Mouse (Mus musculus) yolk sac, embryonic 10.5 days (tissue): Measurements from ENCODE around the gene Mybphl.

Source experiments
- DNase-seq: peaks from one replicate; pipeline ENCODE4 v3.0.0-alpha.2; 2017; ENCODE audit warnings: low spot score

The Mybphl gene

GRCm38 (mm10) chr3:108372274-108372673, 7.6 kb downstream of the Mybphl start:
- DNase-seq, result no peak

- DNase-seq, result no peak
These were observed 8.0 kb downstream of the Mybphl start for GRCm38 (mm10) chr3:108372691-108373090.

- no peak for DNase-seq
These were observed 14.4 kb downstream of the Mybphl start for GRCm38 (mm10) chr3:108378875-108379663.

GRCm38 (mm10) chr3:108380695-108381094, 16.0 kb downstream of the Mybphl start:
- DNase-seq, result no peak

- no peak for DNase-seq
These were observed 17.5 kb downstream of the Mybphl start for GRCm38 (mm10) chr3:108381945-108382875.

GRCm38 (mm10) chr3:108383485-108384354, 19.0 kb downstream of the Mybphl start, which contains the start of gene Psrc1:
Gene Psrc1 (plus strand): TSS chr3:108383839.
- peak; percentile 88 for DNase-seq

GRCm38 (mm10) chr3:108384425-108384824, 19.7 kb downstream of the Mybphl start:
- no peak for DNase-seq

- DNase-seq, result no peak
These were observed 21.5 kb downstream of the Mybphl start for GRCm38 (mm10) chr3:108386186-108386585.

- peak; percentile 88 for DNase-seq
These were observed 24.4 kb downstream of the Mybphl start for GRCm38 (mm10) chr3:108389111-108389545.

GRCm38 (mm10) chr3:108392299-108392698, 27.6 kb downstream of the Mybphl start:
- peak; percentile 35 for DNase-seq

- no peak for DNase-seq
These were observed 28.1 kb downstream of the Mybphl start for GRCm38 (mm10) chr3:108392793-108393192.

- no peak for DNase-seq
These were observed 33.6 kb downstream of the Mybphl start for GRCm38 (mm10) chr3:108398281-108398680.

GRCm38 (mm10) chr3:108400442-108400841, 35.7 kb downstream of the Mybphl start:
- DNase-seq, result no peak

- peak; percentile 56 for DNase-seq
These were observed 37.2 kb downstream of the Mybphl start for GRCm38 (mm10) chr3:108401692-108402527.

- no peak for DNase-seq
These were observed 37.8 kb downstream of the Mybphl start for GRCm38 (mm10) chr3:108402528-108402920.

- no peak for DNase-seq
These were observed 41.0 kb downstream of the Mybphl start for GRCm38 (mm10) chr3:108405536-108406305.

- DNase-seq, result no peak
These were observed 41.7 kb downstream of the Mybphl start for GRCm38 (mm10) chr3:108406306-108406885.

GRCm38 (mm10) chr3:108408517-108409008, 43.9 kb downstream of the Mybphl start:
- DNase-seq, result no peak

- DNase-seq, result no peak
These were observed 45.1 kb downstream of the Mybphl start for GRCm38 (mm10) chr3:108409656-108410358.
